Mouse (Mus musculus) left cerebral cortex, postnatal 4 days (tissue): ENCODE data around the gene Inpp4b. TPM values are rescaled to one million over a fixed set of nuclear protein-coding genes. Genes with fewer than 3 reads are reported as not detected.

ENCODE experiments used
- DNase-seq: peaks from one replicate; pipeline ENCODE4 v3.0.0-alpha.2; 2022
- intact Hi-C: fragments of 180-260 bp; cut with DNase I; formaldehyde crosslinking; loops from one replicate; pipeline ENCODE4 v1.15.1; 2025
- total RNA-seq, 2 experiments: library from RNA; stranded (reverse); gene quantifications; 2 replicates each; pipeline ENCODE4 v1.2.3; 2021

Gene Inpp4b
- total RNA-seq, 2 experiments from 2014 or later: 8.1 to 9.8 TPM

DNA sequence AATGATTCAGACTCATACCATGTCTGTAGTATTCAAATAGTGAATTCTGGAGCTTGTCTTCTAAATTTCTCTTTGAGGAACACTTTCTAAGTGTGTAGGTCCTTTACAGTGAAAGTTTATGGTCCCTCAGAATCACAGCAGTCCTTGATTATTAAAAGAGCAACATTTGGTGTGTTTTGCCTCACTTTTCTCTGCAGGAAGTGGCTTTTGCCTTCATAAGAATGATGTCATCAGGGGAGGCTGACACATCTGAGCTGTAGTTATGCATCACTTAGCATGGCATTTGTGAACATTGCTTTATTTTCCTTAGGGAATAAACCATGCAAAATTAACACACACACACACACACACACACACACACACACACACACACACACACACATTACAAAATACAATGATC, 349.8 kb downstream of the Inpp4b start:
- DNase-seq: no peak
- intact Hi-C loops: no loop called here

DNA sequence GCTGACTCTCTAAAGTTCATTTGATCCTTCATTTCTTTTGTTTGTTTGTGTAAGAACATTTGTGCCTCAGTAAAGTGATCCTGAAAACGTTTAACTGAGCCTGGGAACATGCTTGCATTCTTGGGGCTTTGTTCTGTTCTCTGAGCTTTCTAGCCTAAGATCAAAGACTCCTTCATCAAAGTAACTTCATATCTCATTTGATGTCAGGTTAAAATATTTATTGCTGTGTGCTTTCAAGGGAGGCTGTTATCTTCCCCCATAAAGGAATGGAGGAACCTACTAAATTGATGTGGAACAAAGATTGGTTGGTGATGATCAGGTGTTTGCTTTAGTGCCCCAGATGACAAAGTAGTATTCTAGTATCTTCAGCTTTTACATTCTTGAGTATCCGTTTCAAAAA, 352.5 kb downstream of the Inpp4b start:
- DNase-seq: no peak
- intact Hi-C loops: no loop called here

DNA sequence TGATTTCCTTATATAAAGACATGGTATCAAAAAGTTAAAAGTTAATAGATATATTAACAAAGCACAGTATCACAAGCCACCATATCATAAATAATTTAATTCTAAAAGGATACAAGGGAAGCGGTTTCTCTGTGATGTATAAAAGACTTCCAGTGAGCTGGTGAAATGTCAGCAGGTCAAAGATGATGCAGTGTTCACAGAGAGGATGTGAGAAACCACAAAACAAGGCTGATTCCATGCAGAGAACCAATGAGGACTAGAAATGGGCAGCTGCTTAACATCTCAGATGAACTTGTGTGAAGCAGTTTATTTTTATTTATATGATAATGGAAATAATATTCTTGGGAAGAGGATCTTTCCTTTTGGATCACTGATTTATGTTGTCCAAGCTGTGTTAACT, 359.7 kb downstream of the Inpp4b start:
- no peak for DNase-seq
- intact Hi-C loops: no loop called here

DNA sequence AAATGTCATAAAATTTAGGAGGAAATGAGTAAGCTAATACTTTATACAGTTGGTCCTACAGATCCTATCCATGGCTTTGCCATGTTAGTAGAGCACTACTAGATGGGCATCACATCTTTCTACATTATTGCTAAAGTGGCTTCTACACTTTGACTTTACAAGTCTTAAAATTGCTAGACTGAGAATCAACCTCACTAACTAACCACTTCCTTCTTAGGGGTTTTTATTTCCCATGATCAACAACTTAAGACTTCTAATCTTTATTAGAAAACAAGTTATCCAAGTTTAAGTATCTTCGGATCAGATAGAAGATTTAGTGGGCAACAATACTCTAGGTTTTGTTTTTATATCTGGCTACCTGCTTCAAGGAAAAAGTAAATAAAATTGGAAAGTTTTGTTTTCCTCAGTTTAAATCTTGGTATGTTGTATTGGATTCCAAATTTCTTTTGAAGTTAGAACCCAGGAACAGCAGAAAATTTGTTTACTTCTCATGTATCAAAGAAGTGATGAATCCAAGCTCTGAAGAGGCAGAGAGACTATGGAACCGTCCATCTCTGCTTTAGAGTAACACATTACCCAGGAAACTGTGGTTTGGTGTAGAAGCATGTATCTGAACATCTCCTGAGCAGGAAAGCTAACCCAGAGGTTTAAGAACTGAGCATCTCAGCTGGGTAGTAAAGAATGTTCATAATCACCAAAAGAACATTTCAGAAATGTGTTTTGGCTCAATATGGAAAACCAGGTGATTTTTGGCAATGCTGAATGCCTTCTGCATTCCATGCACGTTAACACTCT, 361.4 kb downstream of the Inpp4b start:
- intact Hi-C loops: no loop called here
- DNase-seq: no peak

DNA sequence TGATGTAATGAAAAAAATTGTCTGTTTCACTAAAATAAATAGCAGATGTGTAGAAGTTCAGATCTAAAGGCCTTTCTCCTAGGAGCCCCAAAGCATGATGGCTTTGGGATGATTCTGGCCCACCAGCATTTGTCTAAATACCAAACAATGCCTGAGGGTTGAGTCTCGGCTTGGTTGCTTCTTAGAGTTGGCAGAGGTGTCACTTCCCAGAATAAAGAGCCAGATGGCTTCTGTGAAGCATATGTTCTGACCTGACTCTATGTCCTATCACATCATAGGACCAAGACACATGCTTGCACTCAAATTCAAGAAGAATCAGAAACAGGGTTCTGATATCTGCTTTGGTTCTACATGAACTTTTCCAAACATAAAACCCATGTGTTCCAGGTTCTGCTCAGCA, 365.1 kb downstream of the Inpp4b start:
- intact Hi-C loops: no loop called here
- DNase-seq: peak; percentile 0

DNA sequence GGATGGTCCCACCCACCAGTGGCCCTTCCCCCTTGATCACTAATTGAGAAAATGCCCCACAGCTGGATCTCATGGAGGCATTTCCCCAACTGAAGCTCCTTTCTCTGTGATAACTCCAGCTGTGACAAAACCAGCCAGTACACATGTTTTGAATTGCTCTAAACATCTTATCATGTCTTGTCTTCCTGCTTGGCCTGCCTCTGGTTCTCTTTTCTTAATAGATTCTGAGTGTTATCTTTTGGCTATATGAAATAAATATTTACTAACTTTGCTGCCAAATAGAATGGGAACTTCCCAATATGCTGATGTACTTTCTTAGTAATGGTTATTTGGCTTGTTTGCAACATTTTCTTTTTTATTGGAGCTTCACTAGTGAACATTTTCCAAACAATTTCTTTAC, 389.0 kb downstream of the Inpp4b start:
- intact Hi-C loops: no loop called here
- no peak for DNase-seq

DNA sequence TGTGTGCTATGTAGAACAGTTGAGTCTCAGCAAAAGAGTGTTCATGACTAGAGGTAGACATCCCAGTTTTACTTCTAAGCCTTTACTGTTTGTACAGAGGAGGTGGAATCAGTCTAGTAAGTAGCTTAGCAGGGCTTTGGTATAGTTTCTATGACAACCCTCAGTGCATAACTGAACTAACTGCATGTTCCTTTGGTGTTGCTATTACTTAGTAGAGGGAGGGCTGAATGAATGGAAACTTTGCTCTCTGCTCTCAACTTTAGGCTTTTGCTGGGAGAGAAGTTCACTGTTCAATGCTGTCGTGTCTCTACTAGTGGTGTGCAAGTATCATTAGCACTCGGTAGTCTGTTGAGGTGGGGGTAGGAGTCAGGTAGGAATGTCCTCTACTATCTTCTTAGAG, 393.3 kb downstream of the Inpp4b start:
- intact Hi-C loops: no loop called here
- DNase-seq: no peak

DNA sequence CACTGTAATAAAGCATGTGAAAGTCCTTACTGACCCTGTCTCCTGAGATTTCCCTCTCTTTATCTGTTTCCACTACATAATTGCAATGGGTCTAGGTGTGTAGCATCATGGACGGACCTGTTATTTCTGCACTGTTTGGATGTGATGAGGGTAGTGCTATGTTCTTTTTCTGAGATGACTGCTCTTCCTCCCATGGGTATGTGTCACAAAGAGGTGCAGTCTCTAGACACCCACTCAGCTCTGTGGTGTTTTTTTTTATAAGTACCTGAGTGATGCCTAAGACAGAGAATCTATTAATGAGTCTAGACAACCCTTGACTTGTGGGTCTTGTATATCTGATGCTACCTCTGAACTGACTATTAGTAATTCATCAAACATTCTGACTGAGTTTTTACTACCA, 393.7 kb downstream of the Inpp4b start:
- intact Hi-C loops: no loop called here
- DNase-seq: no peak

DNA sequence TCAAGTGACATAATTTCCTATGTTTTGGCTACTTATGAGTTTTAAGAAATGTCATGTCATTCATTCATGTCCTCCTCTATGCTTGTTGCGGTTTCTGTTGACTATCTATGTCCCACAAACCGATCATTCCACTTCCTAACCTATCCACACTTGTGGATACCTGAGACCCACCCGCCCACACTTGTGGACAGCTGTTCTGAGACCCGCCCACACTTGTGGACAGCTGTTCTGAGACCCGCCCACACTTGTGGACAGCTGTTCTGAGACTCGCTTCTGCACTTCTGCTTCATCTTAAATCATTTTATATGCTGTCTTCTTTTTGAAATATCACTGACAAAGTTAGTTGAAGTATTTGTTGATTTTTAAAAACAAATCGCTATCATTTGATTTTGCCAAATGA, 400.2 kb downstream of the Inpp4b start:
- no peak for DNase-seq
- intact Hi-C loops: no loop called here

DNA sequence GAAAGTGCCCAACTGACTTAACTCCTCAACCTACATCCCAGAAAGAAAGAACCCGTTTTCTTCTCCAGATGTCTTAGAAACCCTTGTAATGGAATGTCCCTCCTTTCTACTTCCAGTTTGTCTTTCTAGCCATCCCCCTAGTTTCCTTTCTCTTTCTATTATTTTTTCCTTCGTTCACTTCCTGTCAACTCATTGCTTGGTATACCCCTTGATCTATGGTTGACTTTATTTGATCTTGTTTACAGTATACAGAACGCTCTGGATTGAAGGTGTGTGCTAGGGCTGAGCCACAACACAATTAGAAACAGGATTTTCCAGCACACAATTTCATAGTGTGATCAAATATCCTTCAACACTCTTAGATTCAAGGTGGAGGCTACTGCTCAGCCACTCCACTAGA, 400.7 kb downstream of the Inpp4b start:
- no peak for DNase-seq
- intact Hi-C loops: no loop called here

DNA sequence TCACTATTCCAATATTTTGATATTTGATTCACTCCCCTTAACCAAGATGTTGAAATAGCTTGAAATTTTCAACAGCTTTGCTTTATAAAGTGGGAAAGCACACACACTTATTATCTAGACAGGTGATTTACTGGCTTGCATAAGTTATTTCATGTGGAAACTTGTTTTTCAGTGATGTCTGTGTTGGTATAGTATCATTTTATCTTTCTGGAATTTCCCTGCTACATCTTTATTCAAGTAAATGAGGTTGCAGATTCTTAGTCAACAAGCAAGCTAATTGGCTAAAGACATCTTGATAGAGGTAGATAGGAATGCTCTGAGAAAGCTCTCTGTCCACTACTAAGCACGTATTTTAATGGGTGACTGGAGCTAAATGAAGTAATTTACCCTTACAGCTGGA, 403.1 kb downstream of the Inpp4b start:
- no peak for DNase-seq
- intact Hi-C loops: no loop called here

DNA sequence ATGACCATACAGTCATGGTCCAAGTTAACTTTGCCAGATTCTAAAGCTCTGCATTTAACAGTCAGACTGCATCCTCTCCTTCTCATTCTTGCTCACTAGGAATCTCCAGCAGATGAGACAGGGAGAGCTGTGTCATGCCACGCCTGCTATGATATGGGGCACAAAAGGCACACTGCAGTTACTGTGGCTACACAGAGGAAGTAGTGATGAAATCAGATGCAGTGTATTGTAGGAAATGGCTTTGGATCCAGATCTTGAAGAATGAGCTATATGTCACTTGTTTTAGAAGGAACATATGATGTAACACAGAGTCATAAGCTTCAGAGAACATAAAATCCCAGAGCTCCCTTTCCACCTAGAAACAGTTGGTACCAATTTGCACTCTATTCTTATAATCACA, 408.8 kb downstream of the Inpp4b start:
- intact Hi-C loops: no loop called here
- no peak for DNase-seq

DNA sequence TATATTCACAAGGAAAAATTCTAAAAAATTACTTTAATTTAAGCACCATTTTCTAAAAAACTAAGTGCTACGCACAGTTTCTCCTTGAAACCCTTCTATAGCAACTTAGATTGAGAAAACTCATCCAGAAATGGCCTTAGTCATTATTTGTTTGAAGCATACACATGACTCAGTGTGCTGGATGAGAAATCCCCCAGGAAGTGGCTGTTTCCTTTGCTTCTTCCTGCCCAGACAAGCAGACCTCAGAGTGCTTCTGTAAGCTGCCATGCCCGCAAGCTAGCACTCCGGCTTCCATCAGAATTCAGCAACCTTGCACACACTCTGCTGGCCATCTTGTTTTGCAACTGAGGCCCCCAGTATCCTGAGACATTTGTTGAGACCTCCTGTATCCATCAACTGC, 414.3 kb downstream of the Inpp4b start:
- no peak for DNase-seq
- intact Hi-C loops: no loop called here

DNA sequence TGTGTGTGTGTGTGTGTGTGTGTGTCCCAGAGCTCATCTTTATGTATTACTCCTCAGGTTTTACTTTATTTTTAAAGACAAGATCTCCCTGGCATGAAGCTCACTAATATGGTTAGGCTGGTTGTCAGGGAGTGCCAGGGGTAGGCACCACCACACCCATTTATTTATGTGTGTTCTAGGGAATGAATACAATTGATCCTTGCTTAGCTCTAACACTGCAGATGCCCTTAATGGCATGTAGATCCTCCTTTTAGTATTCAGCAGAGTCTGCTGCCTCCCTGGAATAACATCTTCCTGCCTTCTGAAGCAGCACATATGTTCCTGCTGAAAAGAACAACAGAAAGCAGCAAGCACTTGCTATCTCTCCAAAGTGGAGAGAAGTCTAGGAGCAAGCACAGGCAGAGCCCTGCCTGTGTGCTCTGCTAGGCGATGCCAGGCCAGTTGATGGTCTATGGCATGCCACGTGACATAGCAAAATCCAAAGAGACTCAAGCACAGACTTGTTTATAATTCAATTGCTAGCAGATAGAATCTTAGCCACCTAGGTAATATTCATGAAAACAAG, 415.3 kb downstream of the Inpp4b start:
- no peak for DNase-seq
- intact Hi-C loops: no loop called here

DNA sequence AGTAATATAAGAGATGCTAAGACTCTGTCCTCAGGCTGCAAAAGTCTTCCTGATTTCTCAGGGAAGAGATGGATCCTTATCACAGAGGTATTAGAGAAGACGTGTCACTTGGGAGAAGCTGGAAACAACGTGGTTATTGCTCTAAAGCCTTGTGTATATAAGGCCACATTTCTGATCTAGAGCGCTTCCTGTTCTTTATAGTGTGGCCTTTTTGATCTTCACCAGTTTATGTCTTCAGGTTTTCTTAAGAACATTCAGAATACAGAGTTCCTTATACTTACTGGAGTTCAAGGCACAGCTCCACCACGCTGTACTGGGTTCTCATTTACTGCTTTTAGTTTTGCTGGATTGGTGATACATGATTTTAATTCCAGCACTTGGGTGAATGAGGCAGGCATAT, 419.1 kb downstream of the Inpp4b start:
- no peak for DNase-seq
- intact Hi-C loops: no loop called here

DNA sequence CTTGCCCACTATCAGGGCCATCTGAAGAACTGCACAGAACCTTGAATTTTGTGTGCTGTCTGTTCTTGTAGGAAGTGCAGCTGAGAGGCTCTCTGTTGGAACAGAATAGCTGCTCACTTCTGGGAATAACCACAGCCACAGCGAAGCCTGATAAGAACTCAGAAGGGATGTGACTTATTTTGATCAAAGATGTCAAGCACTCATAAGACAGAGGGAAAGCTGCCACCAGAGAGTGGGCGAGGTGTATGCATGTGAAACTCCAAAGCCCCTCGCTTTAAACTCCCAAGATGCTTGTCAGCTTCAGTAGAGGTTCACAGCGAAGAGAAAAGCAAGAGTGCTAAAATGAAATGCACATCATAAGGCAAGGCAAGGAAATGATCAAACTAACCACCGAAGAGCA, 423.7 kb downstream of the Inpp4b start:
- intact Hi-C loops: loop anchor here (5.0 kb wide), 1 partner anchor 261 kb away; no protein-coding TSS in a partner anchor
- DNase-seq: no peak

DNA sequence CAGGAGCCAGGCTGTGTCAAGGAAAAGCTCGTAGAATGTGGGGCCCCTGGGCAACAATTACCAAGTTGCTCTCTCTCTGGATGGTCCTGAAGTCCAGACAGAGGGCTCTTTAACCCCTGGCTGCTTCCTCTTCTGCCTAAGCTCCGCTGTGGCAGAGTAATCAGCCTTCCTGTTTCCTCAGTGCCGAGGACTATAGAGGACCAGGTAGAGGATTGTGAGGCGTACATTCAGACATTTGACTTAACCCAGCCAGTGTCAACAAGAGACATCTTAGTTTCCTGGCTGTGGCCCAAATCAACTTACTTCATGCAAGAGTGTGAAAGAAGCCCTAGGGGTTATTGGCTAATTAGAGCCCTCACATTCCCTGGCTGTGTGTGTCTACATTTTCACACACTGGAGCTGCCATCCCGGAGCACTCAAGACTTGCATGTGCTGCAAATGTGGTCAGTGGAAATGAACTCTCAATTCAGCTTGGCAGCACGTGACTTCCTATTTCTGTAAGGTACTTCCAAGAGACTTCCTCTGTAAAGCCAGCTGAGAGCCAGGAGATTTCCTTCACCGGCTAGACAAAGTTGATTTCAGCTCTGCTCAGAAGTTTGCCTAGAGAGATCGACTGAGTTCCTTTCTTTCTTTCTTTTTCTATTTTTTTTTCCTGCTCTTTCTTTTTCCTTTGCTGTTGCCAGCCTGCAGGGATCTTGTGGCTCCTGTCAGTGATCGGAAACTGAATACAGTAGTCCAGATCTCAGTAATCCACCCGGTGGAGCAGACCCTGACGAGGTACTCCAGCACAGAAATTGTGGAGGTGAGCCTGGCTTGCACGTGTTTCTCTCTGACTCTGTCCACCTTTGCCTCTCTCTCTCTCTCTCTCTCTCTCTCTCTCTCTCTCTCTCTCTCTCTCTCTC, 425.3 kb downstream of the Inpp4b start:
- DNase-seq: no peak
- intact Hi-C loops: loop anchor here (5.0 kb wide), 1 partner anchor 260 kb away; no protein-coding TSS in a partner anchor

DNA sequence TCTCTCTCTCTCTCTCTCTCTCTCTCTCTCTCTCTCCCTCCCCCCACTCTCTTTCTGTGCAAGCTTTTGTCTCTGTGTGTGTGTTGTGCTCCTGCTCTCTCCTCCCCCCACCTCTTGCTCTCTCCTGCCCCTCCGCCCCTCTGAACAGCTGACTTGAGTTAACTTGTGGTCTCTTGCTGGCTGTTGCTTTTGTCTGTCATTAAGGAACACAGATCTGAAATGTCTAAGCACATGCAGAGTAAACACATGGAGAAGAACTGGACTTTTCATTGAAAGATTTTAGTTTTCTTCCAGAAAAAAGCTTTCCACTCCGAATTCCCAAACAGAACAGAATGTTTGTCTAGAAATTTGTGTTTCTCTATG, 425.9 kb downstream of the Inpp4b start:
- no peak for DNase-seq
- intact Hi-C loops: loop anchor here (5.0 kb wide), 1 partner anchor 259 kb away; no protein-coding TSS in a partner anchor

DNA sequence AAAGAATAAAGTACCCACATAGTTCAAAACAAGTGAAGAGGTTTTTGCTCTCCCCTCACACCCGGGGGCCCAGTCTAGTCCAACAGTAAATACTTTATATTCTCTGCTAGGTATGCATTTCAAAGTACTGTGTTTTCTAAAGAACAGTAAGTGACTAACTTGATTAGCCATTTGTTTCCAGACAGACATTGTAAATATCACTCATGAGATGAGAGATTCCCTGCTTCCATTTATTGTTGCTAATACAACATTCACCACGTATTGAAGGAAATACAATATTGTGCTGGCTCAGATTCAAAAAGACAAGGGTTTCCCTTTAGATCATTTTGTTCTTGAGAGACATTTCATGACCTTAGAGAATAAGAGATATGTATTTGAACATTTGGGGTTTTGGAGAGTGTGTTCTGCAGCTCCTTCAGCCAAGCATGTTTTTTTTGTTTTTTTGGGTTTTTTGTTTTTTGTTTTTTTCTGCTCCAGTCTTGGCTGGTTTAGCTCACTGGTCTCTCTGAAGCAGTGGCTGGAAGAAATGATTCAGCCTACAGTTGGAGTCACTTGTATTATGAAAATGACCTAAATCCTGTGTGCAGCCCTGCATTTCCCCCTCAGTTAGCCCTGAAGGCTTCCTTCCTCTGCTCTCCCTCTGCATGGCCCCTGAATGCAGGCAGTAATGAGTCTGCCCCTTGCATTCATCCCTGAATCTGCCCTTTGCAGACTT, 426.5 kb downstream of the Inpp4b start:
- intact Hi-C loops: loop anchor here (5.0 kb wide), 1 partner anchor 258 kb away; no protein-coding TSS in a partner anchor
- DNase-seq: no peak

DNA sequence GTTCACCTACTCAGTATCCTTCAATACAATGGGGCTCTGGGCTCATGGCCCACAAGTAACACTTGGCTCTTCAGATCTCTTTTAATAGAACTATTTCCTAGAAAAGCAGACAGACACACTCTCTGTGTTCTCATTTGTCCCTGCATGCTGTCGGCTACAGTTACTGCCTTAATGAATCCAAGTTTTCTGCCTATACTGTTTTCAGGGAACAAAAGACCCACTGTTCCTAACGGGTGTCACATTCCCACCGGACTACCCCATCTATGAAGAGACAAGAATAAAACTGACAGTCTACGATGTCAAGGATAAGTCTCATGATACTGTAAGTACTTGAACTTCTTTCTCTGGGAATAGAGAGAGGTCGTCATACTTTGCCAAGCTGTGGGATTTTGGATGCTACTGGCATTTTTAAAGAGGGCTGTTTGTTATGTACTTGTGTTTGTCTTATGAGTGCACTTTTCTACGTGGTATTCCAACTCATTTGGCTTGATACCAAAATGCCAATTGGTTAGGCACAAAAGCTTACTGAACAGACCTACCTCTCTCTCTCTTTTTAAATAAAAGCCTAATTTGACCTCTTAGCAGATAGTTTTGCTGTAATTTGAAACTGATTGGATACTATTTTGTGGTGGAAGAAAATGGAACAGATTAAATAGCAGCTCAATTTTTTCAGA, 428.4 kb downstream of the Inpp4b start:
- no peak for DNase-seq
- intact Hi-C loops: no loop called here
